Mouse (Mus musculus) adrenal gland, adult 8-10 months (tissue): ENCODE results near the gene 9430097D07Rik. TPM values are rescaled to one million over a fixed set of nuclear protein-coding genes. Genes with fewer than 3 reads are reported as not detected.
A peak's percentile ranks its signal among the peaks of the same experiment; 100 is the strongest.

Experiments used
- DNase-seq: peaks from one replicate; pipeline ENCODE4 v3.0.0; 2022
- total RNA-seq, 4 experiments: library from RNA; stranded (reverse); gene quantifications; 2 replicates each; pipeline ENCODE4 v1.2.4; 2022

The 9430097D07Rik gene
- total RNA-seq, 4 experiments from 2014 or later, result not detected

DNA sequence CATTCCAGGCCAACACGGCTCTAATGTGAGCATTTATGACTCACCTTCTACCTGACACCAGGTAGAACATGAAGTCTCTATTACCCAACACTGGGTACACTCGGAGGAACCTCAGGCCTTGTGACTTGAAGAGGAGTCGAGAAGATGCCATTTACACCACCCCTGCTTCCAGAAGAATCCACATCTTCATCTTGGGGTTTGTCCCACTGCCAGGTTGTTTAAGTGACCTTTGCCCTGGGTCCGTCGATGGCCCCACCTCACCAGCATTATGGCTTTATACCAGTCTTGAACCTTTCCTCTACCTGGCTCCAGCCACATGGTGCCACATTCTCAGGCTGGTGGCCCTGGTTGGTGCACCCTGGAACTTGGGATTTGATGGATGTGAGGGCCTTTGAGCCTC, 21.8 kb upstream of the 9430097D07Rik start:
- no peak for DNase-seq

DNA sequence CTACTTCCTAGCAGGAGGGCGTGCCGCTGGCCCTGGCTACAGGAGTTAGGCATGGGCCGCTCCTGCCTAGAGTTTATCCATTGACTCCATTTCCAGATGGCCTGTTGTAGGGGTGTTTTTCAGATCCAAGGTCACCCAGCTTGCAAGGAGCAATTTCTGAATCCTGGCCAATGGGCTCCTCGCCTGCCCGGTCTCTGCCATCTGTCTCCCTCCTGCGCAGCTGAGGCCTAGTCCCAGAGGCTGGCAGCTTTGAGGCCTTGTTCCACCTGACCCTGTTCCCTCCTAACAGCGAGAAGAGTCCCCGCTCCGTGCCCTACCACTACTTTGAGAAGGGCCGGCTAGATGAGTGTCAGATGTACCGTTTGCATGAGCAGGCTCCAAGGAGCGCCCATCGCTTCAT, 21.2 kb upstream of the 9430097D07Rik start:
- DNase-seq, result no peak

DNA sequence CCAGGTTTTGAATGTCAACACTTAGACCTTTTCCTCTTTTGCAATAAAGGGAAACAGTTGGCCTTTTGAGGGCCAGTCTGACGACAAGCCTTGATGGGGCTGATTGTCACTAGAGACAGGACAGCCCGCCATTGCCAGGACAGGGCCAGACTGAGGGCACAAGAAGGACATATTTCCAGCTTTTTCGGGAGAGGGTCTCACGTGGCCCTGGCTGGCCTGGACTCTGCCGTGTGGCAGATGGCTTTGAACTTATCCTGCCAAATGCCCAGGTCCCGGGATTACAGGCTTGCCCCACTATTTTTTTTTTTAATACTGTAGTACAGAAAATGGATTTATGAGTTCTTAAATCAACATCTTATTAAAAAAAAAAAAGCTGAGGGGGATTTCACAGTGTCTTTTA, 15.8 kb upstream of the 9430097D07Rik start:
- DNase-seq, result no peak

GRCm38 (mm10) chr2:32590224-32590623, 14.7 kb upstream of the 9430097D07Rik start:
- no peak for DNase-seq

DNA sequence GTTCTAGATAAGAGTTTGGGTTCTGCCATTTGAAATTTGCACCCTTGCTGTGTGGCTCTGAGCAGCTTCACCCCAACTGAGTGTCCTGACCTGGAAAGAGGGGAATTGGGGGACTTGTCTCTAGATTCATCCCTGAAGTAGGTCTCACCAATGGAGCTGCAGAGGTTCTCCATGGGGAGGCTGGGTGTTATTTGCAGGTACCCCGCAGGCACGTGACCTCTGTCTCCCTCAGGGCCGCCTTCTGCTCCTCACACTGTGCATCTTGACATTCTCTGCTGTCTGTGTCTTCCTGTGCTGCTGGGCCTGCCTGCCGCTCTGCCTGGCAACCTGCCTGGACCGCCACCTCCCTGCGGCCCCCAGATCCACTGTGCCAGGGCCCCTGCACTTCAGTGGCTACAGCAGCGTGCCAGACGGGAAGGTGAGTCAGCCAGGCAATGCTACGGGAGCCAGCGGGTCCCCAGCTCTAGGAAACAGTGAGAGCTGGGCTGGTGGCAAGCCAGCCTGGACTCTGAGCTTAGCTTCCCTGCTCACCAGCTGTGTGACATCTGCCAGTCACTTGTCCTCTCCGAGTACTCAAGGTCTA, 13.8 kb upstream of the 9430097D07Rik start:
- DNase-seq, result no peak

DNA sequence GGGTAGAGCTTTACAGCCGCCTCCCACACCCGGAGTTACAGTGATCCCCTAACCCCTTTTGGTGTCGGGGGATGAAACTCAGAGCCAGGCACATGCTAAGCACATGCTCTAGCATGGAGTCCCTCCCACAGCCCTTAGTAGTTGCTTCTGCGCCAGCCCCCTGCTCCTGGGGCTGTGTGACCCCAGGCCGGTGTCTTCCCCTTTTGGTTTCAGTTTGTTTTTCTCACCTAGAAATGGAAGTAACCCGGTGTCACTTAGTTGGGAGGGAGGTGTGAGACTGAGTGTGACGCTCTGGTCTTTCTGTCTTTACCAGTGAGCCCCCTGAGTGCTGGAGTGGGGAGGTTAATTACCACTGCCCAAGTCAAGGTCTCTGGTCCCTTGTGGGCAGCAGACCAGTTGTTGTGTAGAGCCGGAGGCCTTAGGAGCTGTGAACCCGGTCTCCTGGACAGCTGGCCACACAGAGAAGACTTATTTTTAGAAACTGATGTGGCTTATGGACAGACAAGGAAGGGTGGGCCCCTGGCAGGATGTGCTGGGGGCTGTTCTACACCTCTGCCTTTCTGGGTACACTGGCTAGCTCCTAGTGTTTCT, 12.3 kb upstream of the 9430097D07Rik start:
- no peak for DNase-seq

- peak; percentile 83 for DNase-seq
These were observed 11.4 kb upstream of the 9430097D07Rik start, which contains the start of gene St6galnac4 for GRCm38 (mm10) chr2:32586871-32587351. Gene St6galnac4, plus strand, starts transcription at chr2:32587095.

DNA sequence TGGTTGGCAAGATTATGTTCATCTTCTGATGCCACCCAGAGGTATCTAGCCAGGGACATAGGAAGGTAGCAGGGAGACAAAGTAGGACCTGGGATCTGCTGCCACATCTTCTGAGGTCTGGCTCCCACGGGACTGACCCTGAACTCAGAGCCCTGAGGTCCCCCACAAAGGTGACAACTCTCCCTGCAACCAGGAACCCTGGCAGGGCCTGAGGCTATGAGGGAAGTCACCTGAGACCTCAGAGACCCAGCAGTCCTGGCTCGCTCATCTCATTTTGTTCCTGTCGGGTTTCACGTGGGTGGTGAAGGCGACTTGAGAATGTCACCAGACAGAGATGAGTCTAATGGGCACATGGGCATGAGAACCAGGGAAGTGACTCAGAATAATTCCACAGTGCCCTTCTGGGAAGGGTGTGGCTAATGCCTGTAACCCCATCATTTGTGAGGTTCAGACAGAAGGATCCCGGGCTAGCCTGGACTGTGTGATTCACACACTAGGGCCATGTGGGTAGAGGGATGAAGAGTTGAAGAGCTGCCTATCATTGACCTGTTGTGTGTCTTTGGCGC, 9.7 kb upstream of the 9430097D07Rik start:
- DNase-seq, result no peak

DNA sequence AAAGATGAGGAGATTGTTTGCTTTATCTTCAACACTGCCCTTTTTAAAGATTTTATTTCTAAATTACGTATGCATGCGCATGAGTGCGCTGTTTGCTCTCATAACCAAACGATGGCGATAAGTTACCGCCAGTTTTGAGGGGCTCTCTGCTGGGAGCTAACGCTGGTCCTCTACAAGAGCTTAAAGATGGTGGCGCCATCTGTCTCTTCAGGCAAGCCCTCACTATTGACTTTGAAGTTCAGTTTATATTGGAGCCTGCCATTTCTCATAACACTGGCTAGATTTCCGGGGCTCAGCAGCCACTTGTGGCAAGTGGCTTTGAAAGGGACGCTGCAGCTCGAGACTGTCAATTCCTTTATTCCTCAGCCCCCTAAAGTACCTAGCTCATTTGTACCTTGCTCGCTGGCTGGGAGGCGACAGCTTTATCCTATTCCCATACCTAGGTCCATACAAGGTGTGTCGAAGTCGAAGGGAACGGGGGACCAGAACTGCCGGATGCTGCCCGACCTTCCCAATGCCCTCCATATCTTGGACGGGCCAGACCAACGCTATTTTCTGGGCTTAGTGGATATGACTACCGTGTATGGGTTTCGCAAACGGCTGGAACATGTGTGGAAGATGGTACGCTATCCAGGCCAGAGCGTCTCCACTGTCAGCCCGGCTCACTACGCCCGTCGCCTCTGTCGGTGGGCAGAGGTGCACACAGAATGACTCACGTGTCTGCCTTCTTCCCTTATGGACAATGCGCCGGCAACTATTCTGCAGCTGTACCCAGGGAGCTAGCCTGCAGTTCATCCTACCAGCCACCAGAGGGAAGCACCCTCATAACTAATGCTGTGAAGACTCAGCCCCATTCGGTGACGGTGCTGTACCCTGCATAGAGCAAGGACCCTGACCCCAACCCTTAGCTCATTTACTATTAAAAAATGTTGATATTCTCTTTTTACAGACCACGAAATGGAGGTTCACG, 7.6 kb upstream of the 9430097D07Rik start:
- DNase-seq, result peak; percentile 67

DNA sequence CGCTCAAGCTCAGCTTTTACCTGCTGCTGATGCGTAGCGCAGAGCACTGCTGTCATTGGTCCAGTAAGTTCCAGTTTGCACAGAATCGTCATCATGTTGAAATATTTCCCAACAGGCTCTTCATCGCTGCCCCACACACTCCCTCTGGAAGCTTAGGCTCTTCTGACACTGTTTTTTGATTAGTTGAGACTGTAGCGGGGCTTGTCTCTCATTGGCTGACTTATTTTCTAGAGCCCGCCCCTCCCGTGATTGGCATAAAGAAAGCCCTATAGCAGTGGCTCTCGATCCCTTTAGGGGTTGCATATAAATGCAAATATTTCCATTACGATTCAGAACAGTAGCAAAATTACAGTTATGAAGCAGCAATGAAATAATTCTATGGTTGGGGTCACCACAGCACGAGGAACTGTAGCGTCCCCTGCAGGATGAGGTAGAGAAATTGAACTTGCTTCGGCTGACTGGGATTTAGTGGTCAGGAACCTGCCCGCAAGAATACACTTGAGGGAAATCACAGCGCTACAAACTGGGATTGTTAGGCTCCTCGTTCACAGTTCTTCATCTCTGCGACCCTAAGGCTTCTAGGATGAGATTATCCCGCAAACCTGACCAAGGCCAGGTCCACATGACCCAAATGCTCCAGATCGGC, 6.1 kb upstream of the 9430097D07Rik start:
- DNase-seq, result no peak

DNA sequence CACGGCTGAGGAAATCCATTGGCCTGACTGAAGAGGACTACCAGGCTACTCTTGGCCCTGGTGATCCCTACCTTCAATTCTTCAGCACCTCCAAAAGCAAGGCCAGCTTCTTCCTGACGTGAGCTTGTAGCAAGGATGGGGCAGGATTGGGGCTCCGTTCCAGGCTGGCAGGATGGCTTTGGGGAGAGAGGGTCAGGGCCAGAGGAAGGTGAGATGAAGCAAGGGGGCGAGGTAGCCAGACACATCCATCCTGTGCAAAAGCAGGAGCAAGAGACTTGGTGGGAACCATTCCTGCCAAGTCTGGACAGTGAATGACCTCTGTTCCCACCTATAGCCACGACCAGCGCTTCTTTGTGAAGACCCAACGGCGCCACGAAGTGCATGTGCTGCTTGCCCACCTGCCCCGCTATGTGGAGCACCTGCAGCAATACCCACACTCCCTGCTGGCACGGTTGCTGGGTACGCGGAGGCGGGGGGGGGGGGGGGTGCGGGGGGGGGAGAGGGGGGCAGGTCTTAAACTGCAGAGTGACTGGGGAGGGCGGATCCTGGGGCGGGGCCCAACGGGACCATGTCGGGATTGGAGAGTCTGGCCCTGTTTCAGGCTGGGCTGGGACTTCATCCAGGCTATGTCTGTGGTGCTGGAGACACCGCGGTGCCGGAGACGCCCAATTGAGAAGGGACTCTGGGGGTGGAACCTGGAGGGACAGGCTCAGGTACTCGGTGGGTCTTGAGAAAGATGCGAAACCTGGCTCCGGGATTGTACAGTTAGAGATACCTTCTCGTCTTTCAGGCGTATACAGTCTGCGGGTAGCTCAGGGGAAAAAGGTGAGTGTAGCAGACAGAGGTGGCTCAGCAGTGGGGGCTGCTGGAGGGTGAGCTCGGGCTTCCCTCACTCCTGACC, 2.9 kb upstream of the 9430097D07Rik start:
- DNase-seq, result no peak

DNA sequence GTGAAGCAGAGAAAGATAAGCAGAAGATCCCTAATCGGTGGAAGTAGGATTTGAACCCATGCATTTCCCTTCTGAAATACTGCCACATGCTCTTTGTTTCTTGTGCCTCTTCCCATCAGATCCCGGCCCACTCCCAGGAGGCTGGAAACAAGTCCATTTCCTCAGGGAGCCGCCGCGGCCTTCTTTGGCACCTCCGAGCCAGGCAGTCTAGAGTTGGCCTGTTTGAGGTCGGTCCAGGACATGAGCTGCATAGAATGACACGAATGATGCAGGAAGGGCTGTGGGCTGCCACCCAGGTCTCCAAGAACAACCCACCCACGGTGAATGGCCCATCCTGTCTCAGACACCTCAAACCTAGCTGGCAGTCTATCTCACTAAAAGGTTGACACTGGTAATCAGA, 1.0 kb upstream of the 9430097D07Rik start:
- DNase-seq, result no peak

DNA sequence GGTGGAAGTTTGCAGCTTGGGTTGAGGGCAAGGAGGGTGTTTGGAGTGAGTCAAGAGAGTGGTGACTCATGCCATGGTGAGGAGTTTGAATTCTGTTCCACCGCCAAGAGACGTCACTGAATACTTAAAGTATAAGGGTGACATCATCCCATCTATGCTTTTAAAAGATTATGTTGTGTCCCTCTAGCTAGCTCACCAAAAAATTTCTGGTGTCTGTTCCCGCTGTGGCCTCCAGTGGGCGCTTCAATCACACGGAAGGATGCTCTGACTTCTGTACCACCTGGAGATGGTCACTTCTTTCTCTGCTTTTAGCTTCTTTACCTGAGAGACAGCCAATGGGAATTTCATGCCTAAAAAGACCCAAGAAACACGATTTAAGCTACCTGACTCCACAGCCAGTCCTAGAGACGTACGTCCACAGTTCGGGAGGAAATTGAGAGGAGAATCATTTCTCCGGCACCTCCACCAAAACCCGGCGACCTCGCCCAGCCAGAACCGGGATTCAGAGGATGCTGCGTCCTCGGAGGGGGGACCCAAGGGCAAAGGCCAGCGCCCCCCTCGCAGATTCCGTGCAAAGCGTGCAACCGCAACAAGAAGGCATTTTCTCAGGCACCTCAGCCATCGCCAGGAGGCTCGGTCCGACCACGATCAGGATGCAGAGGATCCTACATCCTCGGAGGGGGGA, 441 bp downstream of the 9430097D07Rik start:
- DNase-seq, result no peak

GRCm38 (mm10) chr2:32574497-32574896, 987 bp downstream of the 9430097D07Rik start, which contains the start of gene Pip5kl1:
Gene Pip5kl1, plus strand, starts transcription at chr2:32574797.
- no peak for DNase-seq

DNA sequence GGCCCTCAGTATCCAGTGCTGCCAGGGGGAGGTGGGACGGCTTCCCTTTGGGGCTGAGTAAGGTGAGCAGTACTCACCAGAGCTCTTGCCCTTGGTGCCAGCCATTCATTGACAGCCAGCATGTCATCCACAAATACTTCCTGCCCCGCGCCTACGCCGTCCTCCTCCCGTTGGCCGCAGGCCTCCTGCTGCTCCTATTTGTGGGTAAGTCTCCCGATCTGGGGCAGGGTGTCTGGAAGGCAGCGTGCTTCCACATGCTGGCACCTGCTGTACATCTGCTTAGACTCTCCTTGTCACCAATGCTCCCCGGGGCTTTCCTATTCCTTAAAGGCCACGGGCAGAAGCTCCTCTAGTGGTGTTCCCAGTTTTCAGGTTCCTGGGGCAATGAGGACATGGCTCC, 3.3 kb downstream of the 9430097D07Rik start:
- no peak for DNase-seq

DNA sequence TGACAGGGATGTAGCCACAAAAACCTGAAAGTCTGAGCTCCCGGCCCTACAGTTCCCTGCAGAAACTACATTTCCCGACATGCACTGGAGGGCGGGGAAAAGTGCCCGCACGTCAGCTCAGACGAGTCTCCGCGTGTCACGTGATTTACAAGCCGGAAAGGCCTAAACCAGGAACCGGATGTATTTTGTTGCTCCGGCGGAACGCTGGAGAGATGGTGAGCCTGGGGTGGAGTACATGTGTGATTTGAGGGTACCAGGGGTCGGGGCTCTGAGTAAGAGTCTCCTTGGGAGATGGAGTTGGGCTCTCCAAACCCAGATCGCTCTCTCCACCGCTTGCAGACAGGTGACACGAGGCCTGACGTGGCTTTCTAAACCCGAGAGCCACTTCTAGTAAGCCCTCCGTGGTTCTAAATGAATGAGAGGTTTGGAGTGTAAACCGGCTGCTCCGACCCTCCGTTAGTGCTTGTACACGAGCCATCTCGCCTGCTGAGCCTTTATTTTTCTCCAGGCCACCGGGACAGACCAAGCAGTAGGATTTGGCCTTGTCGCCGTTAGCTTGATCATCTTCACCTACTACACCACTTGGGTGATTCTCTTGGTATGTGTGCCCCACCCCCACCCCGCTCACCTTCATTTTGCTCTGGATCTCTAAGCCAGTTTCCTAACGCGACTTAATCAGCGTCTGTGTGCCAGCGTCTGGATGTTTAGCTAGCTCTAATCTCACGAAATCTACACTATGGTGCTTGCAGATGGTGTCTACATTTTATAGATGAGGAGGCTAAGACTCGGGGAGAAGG, 4.6 kb downstream of the 9430097D07Rik start, which contains the start of gene Dpm2:
TSS of gene Dpm2 (plus strand) at position 161 of the 797 bp plus-strand sequence.
- DNase-seq, result peak; percentile 90

GRCm38 (mm10) chr2:32568941-32569340, 6.5 kb downstream of the 9430097D07Rik start:
- DNase-seq, result no peak

DNA sequence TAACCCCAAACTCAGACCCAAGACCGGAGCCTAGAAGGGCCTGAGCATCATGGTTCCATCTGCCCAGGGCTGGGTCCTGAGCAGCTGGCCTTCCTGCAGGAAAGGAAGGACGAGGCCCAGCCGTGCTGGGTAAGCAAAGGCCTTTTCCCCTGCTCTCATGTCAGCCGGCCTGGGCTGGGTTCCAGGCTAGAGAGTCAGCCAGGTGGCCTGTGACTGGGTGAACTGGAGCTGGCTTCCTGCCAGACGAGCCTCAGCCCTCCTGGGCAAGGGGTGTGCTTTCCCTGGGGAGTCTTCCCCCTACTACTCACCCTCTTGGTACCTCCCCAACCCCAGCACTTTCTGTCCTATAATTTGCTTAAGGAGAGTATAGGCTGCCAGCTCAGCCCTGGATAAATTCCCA, 7.3 kb downstream of the 9430097D07Rik start:
- DNase-seq, result no peak

DNA sequence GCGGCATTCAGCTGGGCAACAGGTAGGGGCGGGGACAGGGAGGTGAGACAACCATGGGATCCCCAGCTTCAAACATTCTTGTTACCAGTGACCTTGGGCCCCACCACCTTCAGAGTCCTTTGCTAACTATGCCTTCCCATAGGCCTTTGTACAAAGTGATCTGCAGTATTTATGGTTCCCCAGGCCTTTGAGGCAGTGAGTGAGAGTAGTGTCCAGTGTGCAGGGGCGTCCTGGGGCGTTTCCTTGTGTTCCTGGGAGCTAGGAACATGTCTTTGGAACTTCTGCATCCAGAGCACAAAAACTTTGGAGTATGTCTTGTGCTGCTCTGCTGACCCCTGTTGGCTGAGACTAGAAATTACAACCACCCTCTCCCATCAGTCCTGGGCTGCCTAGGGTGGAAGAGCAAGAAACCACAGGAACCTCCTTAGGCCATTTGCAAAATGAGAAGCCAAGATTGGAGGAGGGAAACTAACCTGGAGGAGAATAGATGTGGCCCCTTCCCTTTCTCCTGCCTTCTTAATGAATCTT, 8.9 kb downstream of the 9430097D07Rik start:
- no peak for DNase-seq
